Mouse (Mus musculus): ENCODE data around the gene Khdc1a.
"Not testable (repeated sequence)": the region's sequence is repeated elsewhere in the genome, so short reads cannot be mapped to it uniquely, and the experiment has no call there.

DNA sequence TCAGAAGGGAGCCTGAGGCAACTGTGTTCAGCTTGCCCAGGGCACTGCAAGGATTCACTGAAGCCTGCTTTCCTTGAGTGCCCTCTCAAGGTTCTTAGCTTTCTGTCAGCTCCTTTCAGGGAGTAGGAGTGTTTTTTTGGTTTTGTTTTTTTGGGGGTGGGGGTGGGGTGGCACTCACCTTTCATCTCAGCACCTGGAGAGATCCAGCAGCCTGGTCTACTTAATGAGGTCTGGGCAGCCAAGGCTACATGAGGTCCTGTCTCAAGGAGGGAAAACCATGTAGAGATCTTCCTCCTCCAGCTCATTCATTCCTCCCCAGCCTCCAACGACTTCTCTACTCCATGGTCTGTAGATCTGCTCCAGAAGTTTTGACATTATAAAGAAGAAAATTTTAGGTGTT lies 18.6 kb downstream of the Khdc1a start, which contains the start of gene Khdc1c:
- not testable (repeated sequence) for TF ChIP-seq CTCF, EP300 (IDR thresholded peaks at IDR 0.05; ENCODE audit: low read depth)

Measured in liver, embryonic 14.5 days (tissue).